Mouse (Mus musculus) MEL (cell line): ENCODE measurements around the gene Frem1.

Experiments
- CTCF ChIP-seq, 3 experiments: IDR thresholded peaks in 2 of 3; conservative IDR thresholded peaks in 1 of 3; 2 replicates each; pipeline ENCODE4 v1.5.1; 2011 to 2012; ENCODE audit warnings: low read length in 3 of 3, low read depth in 2 of 3, mild to moderate bottlenecking in 2 of 3, improper control_type of control experiment in 1 of 3, inconsistent platforms in 1 of 3, mixed read lengths in 1 of 3, moderate library complexity in 1 of 3; ENCODE audit not compliant: control insufficient read depth in 1 of 3, insufficient read depth in 1 of 3, poor library complexity in 1 of 3, severe bottlenecking in 1 of 3
- POLR2A ChIP-seq, 2 experiments: IDR thresholded peaks; 2 replicates each; pipeline ENCODE4 v1.6.1; 2011 to 2012; ENCODE audit warnings: low read length in 2 of 2, mild to moderate bottlenecking in 2 of 2, control low read depth in 1 of 2, improper control_type of control experiment in 1 of 2, low read depth in 1 of 2, moderate library complexity in 1 of 2; ENCODE audit not compliant: control insufficient read depth in 1 of 2, insufficient read depth in 1 of 2, poor library complexity in 1 of 2
- SIN3A ChIP-seq: IDR thresholded peaks from 2 replicates; pipeline ENCODE4 v1.6.1; 2012; ENCODE audit warnings: low read length, improper control_type of control experiment, inconsistent platforms
- TAL1 ChIP-seq: IDR thresholded peaks from 2 replicates; pipeline ENCODE4 v1.6.1; 2012; ENCODE audit warnings: mild to moderate bottlenecking, inconsistent platforms, low read length, moderate library complexity, mixed read lengths

GRCm38 (mm10) chr4:83040780-83041179, 11.4 kb downstream of the Frem1 start:
- TF ChIP-seq CTCF (IDR thresholded peaks at IDR 0.05 in 2 of 3, conservative IDR thresholded peaks at IDR 0.05 in 1 of 3; ENCODE audit: control insufficient read depth in 1 of 3, insufficient read depth in 1 of 3, low read depth in 2 of 3, low read length in 3 of 3, poor library complexity in 1 of 3, severe bottlenecking in 1 of 3) (no peak), SIN3A (no peak), TAL1 (no peak), POLR2A (IDR thresholded peaks at IDR 0.05; ENCODE audit: control insufficient read depth in 1 of 2, insufficient read depth in 1 of 2, low read depth in 1 of 2, low read length in 2 of 2, poor library complexity in 1 of 2) (no peak)
